Mouse (Mus musculus) erythroblast, embryonic 14.5 days (primary cell): ENCODE data around the gene Hivep3.

ENCODE experiments used
- GATA1 ChIP-seq: IDR thresholded peaks from 2 replicates; pipeline ENCODE4 v1.6.1; 2012; ENCODE audit warnings: low read length, inconsistent platforms, mixed read lengths
- TAL1 ChIP-seq: IDR thresholded peaks from 3 replicates; pipeline ENCODE4 v1.6.1; 2012; ENCODE audit warnings: low read length, inconsistent platforms, mixed read lengths

DNA sequence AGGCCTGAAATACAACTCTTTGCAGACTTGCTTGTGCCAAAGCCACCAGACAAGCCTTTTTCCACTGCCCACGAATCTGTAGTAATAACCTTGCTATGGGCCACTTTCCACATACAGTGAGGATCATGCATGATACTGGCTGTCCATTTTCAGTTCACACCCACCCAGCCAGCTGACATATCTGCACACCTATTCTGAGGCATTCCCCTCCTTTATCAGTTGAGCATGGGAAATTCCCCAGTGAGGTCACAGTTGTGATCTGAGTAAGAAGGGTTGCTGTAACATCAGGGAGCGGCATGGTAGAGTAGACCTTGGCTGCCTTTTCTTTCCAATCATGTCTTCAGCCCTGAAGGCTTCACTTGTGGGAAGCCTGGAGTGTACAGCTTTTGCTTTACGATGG, 51.4 kb downstream of the Hivep3 start:
- TF ChIP-seq GATA1 (no peak), TAL1 (no peak)
